Mouse (Mus musculus): ENCODE results near the gene Itih4. TPM values are rescaled to one million over a fixed set of nuclear protein-coding genes. Genes with fewer than 3 reads are reported as not detected.

Itih4 gene
- 1.4 and 3.6 TPM in 2 replicates for polyA plus RNA-seq (2012; rRNA removed)

DNA sequence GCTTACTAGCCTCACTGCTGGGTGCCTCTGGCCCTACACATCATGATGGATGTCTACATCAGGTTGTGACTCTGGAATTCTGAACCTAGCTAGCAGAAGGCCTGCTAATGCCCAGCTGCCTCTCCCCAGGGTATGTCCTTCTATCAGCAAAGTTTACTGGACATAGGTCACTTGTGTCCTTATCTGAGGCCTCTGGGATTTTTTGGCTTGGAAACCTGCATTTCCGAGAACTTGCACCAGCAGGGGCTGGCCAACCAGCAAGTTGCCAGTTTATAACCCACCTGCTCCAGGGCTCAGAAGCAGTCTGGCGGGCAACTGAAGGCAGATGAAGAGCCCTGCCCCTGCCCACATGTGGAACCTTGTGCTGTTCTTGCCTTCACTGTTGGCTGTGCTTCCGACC is at the start of gene Itih4:
TSS of gene Itih4 (plus strand) at position 273 of the 400 bp plus-strand sequence.
- 91% methylated on average over 3 of the region's 3 CpGs for WGBS
- Histone ChIP-seq H3K36me3 (ENCODE audit: control insufficient read depth, insufficient read depth, low read length) (no peaks in the 10 kb centered on the region), H3K4me1 (replicated peaks; ENCODE audit: control insufficient read depth, insufficient read depth, low read length) (0 out of 2 replicates have a peak, but pooled peaks cover 5% of the 10 kb centered on the region), H3K27me3 (ENCODE audit: control insufficient read depth, insufficient read depth, low read length) (no peaks in the 10 kb centered on the region), H3K27ac (ENCODE audit: control insufficient read depth, insufficient read depth, low read length) (no peak within 1 kb of the TSS), H3K4me3 (ENCODE audit: control insufficient read depth, insufficient read depth, low read length) (no peak within 1 kb of the TSS)
- TF ChIP-seq POLR2A (IDR thresholded peaks at IDR 0.05; ENCODE audit: control insufficient read depth, extremely low read depth, insufficient read depth, low read length, poor library complexity): no peak
- no peak for TF ChIP-seq CTCF (IDR thresholded peaks at IDR 0.05; ENCODE audit: borderline replicate concordance, control insufficient read depth, extremely low read depth, insufficient read depth, low read length, poor library complexity)
- no peak for DNase-seq

DNA sequence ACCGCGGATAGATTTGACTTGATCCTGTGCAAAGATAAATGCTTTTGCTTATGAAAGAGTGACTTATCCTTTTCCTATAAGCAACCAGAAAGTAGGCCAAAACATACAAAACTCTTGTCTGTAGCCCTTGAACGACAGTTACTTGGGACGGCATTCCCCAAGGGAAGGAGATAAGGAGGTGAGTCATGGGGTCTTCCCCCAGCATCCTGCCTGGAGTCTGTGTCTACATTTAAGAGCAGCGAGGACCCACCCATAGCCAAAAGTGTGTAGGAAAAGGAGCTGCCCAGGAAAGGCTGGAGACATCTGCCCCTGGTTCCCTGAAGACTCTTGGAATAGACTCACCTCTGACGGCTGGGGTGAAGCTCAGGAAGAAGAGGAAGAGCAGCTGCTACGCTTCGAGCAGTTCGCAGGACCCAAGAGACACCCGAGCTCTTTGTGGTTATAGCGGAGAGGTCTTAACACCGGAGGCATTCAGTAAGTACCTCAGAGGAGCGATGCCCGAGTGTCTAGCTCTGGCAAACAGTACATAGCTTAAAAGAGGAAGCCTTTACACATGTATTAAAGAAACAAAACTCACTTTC is 48.8 kb upstream of the Itih4 start:
- H3K27me3 ChIP-seq (ENCODE audit: control insufficient read depth, insufficient read depth, low read length): no peaks in the 10 kb centered on the region
- no peaks in the 10 kb centered on the region for H3K4me1 ChIP-seq (replicated peaks; ENCODE audit: control insufficient read depth, insufficient read depth, low read length)
- no peak overlapping the region for H3K27ac ChIP-seq (ENCODE audit: control insufficient read depth, insufficient read depth, low read length)
- no peaks in the 10 kb centered on the region for H3K36me3 ChIP-seq (ENCODE audit: control insufficient read depth, insufficient read depth, low read length)
- TF ChIP-seq POLR2A (IDR thresholded peaks at IDR 0.05; ENCODE audit: control insufficient read depth, extremely low read depth, insufficient read depth, low read length, poor library complexity): no peak
- TF ChIP-seq CTCF (IDR thresholded peaks at IDR 0.05; ENCODE audit: borderline replicate concordance, control insufficient read depth, extremely low read depth, insufficient read depth, low read length, poor library complexity): no peak
- H3K4me3 ChIP-seq (ENCODE audit: control insufficient read depth, insufficient read depth, low read length): no peak overlapping the region
- DNase-seq: no peak
- WGBS: 67% methylated on average over 14 of the region's 14 CpGs

DNA sequence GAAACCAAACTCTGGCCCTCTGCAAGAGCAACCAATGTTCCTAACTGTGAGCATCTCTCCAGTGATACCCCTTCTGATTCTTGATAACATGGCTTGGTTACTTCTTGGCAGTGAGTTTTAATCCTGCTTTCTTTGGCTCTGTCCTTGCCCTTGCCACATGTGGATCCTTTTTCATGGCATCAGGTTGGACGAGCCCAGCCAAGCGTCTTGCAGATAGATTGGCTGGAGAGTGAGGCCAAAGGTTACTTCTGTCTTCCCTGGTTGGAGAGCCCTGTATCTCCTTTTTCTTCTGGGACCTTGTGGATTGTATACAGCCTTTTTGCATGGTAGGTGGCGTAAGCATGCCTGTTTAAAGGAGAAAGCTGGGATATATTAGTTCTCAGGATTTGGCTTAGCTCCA is 42.6 kb upstream of the Itih4 start:
- TF ChIP-seq POLR2A (IDR thresholded peaks at IDR 0.05; ENCODE audit: control insufficient read depth, extremely low read depth, insufficient read depth, low read length, poor library complexity): no peak
- no peak for TF ChIP-seq CTCF (IDR thresholded peaks at IDR 0.05; ENCODE audit: borderline replicate concordance, control insufficient read depth, extremely low read depth, insufficient read depth, low read length, poor library complexity)
- Histone ChIP-seq H3K36me3 (ENCODE audit: control insufficient read depth, insufficient read depth, low read length) (no peaks in the 10 kb centered on the region), H3K27me3 (ENCODE audit: control insufficient read depth, insufficient read depth, low read length) (no peaks in the 10 kb centered on the region), H3K27ac (ENCODE audit: control insufficient read depth, insufficient read depth, low read length) (no peak overlapping the region), H3K4me3 (ENCODE audit: control insufficient read depth, insufficient read depth, low read length) (no peak overlapping the region), H3K4me1 (replicated peaks; ENCODE audit: control insufficient read depth, insufficient read depth, low read length) (no peaks in the 10 kb centered on the region)
- DNase-seq: no peak
- 98% methylated on average over 3 of the region's 3 CpGs for WGBS

DNA sequence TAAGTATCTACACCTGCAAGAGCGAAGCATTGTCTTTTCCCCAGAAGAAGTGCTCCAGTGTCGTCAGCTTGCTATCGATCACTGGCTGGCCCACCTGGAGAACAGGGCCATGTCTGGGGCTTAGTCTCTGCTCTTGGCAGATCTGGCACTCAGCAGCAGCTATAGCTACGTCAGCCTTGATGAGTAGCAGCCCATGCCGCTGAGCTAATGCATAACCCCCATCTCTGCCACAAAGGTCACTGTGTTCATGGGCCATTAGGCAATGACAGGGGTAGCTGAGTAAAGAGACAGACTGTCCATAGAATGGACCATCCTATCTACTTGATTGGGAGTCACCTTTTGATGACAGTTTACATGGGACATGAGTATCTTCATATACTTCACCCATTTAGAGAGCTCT is 35.8 kb upstream of the Itih4 start:
- Histone ChIP-seq H3K27ac (ENCODE audit: control insufficient read depth, insufficient read depth, low read length) (no peak overlapping the region), H3K27me3 (ENCODE audit: control insufficient read depth, insufficient read depth, low read length) (no peaks in the 10 kb centered on the region), H3K36me3 (ENCODE audit: control insufficient read depth, insufficient read depth, low read length) (no peaks in the 10 kb centered on the region), H3K4me3 (ENCODE audit: control insufficient read depth, insufficient read depth, low read length) (no peak overlapping the region), H3K4me1 (replicated peaks; ENCODE audit: control insufficient read depth, insufficient read depth, low read length) (no peaks in the 10 kb centered on the region)
- 95% methylated on average over 5 of the region's 5 CpGs for WGBS
- no peak for DNase-seq
- TF ChIP-seq POLR2A (IDR thresholded peaks at IDR 0.05; ENCODE audit: control insufficient read depth, extremely low read depth, insufficient read depth, low read length, poor library complexity) (no peak), CTCF (IDR thresholded peaks at IDR 0.05; ENCODE audit: borderline replicate concordance, control insufficient read depth, extremely low read depth, insufficient read depth, low read length, poor library complexity) (no peak)

DNA sequence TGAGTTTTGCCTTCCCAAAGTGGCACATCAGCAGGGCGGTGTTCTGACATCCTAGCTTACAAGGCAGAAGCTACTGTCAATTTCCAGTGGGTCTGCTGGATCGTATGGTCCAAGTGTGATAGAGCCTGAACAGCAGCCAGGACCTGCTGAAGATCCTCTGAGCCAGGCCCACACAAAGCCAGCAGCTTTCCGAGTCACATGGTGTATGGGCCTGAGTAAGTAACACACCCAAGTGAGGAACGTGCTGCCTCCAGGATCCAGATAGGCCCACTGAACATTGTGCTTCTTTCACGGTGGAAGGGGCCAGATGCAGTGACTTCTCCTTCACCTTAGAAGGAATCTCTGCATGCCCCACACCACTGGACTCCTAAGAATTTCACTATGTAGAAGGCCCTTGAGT is 34.0 kb upstream of the Itih4 start:
- no peak for DNase-seq
- H3K4me1 ChIP-seq (replicated peaks; ENCODE audit: control insufficient read depth, insufficient read depth, low read length): no peaks in the 10 kb centered on the region
- no peak for TF ChIP-seq POLR2A (IDR thresholded peaks at IDR 0.05; ENCODE audit: control insufficient read depth, extremely low read depth, insufficient read depth, low read length, poor library complexity)
- no peak for TF ChIP-seq CTCF (IDR thresholded peaks at IDR 0.05; ENCODE audit: borderline replicate concordance, control insufficient read depth, extremely low read depth, insufficient read depth, low read length, poor library complexity)

DNA sequence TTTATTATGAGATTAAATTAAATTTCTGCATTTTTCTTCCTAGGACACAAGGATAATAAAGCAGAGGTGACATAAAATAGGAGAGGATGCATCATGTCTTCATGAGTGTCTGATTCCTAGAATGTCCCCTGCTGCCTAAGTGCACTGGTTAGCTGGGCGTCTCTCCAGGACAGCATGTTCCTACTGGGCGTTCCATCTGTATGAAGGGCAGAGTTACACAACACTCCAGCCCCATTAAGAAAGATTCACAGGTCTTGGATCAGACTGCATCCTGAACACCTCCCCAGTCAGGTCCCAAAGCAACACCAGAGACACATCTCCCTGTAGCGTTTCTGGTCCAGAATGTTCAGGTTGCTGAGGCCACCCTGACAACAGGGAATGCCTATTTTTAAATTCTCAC is 31.0 kb upstream of the Itih4 start:
- Histone ChIP-seq H3K4me3 (ENCODE audit: control insufficient read depth, insufficient read depth, low read length) (no peak overlapping the region), H3K27me3 (ENCODE audit: control insufficient read depth, insufficient read depth, low read length) (no peaks in the 10 kb centered on the region)
- 94% methylated on average over 3 of the region's 3 CpGs for WGBS

More for the DNA sequence above, 34.0 kb upstream of the Itih4 start:
- no peak overlapping the region for H3K4me3 ChIP-seq (ENCODE audit: control insufficient read depth, insufficient read depth, low read length)
- WGBS: 93% methylated on average over 5 of the region's 5 CpGs
- no peaks in the 10 kb centered on the region for H3K27me3 ChIP-seq (ENCODE audit: control insufficient read depth, insufficient read depth, low read length)
- H3K27ac ChIP-seq (ENCODE audit: control insufficient read depth, insufficient read depth, low read length): no peak overlapping the region
- H3K36me3 ChIP-seq (ENCODE audit: control insufficient read depth, insufficient read depth, low read length): no peaks in the 10 kb centered on the region

More for the DNA sequence above, 31.0 kb upstream of the Itih4 start:
- no peak for DNase-seq
- TF ChIP-seq CTCF (IDR thresholded peaks at IDR 0.05; ENCODE audit: borderline replicate concordance, control insufficient read depth, extremely low read depth, insufficient read depth, low read length, poor library complexity) (no peak), POLR2A (IDR thresholded peaks at IDR 0.05; ENCODE audit: control insufficient read depth, extremely low read depth, insufficient read depth, low read length, poor library complexity) (no peak)
- H3K36me3 ChIP-seq (ENCODE audit: control insufficient read depth, insufficient read depth, low read length): no peaks in the 10 kb centered on the region
- no peaks in the 10 kb centered on the region for H3K4me1 ChIP-seq (replicated peaks; ENCODE audit: control insufficient read depth, insufficient read depth, low read length)
- no peak overlapping the region for H3K27ac ChIP-seq (ENCODE audit: control insufficient read depth, insufficient read depth, low read length)

Data from thymus, adult 2 months (tissue).